Mouse (Mus musculus): ENCODE measurements around the gene Fam193b. TPM values are rescaled to one million over a fixed set of nuclear protein-coding genes. Genes with fewer than 3 reads are reported as not detected.
"Not testable (repeated sequence)": the region's sequence is repeated elsewhere in the genome, so short reads cannot be mapped to it uniquely, and the experiment has no call there.

Gene Fam193b
- total RNA-seq, 4 experiments from 2014 or later: 84.9 to 113 (median 94.5) TPM

- no peak for DNase-seq (ENCODE audit: low spot score in 2 of 2)
Observed at GRCm38 (mm10) chr13:55571977-55572376, 1.1 kb upstream of the Fam193b start.

DNA sequence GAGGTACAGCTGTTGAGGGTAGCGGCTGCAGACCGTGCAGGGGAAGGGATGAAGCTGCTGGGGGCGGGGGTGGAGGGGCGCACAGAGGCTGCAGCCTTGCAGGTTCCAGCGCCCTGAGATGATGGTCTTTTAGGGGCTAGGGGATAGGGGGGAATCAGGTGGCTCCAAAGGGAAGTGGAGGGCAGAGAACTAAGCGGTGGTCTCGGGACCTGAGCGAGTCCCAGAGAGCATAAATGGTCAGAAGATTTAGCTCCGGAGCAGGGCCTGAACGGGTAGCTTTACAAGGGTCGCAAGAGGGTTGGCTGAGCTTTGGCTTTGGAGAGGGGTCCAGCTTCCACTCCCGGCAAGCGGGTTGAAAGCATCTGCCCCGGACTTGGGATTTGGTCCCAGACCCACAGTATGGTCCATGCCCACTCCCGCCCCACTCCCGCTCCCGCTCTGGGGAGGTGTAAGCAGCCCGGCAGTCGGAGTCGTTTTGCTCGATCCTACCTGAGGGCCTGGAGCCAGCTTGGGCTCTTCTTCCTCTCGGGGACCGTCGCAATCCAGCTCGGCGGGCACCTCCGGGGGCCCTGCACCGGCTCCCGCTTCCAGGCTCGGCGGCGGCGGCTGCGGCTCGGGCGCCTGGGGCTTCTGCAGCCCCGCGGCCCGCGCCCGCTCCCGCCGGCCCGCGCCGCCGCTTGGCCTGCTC is 490 bp downstream of the Fam193b start:
- peak; percentile 30 for DNase-seq (ENCODE audit: low spot score in 2 of 2)

DNA sequence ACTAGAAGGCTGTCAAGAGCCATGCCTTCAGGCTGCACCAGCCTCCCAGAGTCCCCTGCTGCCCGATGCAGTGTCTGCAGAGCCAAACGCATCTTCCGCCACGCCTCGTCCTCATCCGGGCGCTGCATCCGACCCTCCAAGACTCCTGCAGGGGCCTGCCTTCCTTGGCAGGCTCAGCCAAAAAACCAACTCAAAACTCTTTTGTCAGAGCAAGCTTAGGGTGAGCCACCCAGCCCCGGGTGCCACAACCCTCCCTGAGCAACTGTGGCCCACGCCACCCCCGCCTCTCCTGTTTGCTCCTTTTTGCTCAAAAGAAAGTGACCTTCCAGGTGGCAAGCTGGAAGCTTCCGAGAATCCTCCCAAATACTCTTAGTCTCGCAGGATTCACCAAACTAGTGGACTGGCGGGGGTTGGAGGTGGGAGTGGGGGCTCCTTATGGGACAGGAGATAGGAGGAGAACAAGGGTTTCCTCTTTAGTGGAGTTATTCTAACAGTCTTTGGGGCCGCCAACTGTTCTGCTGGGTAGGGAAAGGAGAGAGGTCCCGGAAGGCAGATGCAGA is 1.1 kb downstream of the Fam193b start:
- DNase-seq (ENCODE audit: low spot score in 2 of 2): no peak

- not testable (repeated sequence) for DNase-seq (ENCODE audit: low spot score in 2 of 2)
Observed at GRCm38 (mm10) chr13:55568524-55568923, 2.4 kb downstream of the Fam193b start.

GRCm38 (mm10) chr13:55567949-55568348 is 3.0 kb downstream of the Fam193b start:
- DNase-seq (ENCODE audit: low spot score in 2 of 2): no peak

DNA sequence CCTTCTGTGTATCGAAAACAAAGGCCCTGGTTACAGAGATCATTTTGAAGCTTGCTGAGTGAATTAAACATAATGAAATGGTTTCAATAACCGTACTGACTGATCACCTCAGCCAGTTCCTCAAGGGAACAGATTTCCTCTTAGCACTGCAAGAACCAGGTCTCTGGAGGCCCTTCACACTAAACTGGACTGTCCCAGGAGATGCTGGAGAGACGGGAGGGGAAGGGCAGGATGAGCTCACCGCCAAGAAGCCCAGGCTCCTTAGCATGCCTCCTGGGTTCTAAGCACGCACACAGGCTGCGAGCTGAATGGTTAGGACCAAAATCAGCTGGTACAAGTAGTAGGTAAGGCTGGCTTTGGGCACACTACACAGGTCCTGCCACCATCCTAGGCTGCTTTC is 3.9 kb downstream of the Fam193b start:
- DNase-seq (ENCODE audit: low spot score in 2 of 2): no peak

- no peak for DNase-seq (ENCODE audit: low spot score in 2 of 2)
Observed at GRCm38 (mm10) chr13:55563266-55563879, 7.5 kb downstream of the Fam193b start.

DNA sequence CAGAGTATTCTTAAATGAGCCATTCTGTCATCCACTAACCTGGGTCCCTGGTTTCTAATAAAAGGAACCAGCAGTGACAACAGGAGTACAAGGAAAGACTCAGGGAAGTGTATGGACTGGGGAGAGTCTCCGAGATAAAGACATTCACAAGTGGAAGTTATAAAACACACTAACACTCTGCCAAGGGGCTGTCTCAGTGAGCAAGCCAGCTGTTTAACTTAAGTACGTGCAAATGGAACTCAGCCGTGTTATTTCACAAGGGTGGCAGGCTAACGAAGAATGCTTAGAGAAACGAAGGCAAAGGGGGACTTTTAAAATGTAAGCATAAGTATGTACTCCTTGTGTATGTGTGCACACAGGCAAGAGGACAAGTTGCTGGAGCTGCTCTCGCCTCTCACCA is 13.4 kb downstream of the Fam193b start:
- no peak for DNase-seq (ENCODE audit: low spot score in 2 of 2)

DNA sequence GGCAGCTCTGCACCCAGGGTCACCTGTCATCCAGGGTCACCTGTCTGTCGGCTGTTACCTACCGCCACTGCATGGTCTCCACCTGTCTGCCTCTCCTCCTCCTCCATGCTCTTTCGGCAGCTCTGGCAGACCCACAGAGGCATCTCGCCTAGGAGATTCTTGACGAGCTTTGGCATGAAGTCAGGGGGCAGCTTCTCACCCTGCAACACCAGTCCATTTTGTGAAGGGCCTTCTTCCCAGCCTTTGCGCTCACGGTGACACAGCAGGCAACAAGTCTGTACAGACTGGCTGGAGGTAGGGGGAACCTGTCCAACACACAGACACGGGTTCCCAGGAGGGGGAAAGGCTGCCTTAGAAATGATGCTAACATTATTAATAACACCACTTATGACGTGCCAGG is 15.0 kb downstream of the Fam193b start:
- DNase-seq (ENCODE audit: low spot score in 2 of 2): no peak

DNA sequence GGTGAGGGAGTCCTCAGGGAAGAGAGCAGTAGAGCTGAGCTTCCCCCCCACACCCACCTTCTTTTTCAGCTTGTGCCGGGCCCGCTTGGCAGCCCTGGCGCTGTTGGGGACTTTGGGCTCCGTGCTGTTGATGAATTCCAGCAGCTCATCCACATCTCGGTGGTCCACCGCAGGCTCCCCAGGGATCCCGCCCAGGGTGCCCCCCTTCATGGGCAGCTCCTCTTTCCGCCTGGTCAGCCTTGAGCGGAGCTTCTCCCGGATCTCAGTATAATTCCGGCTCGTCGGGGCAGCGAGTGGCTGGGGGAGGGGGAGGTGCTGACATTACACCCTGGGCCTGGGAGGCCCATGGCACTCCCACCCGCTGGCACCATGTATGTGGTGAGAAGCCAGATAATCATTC is 21.9 kb downstream of the Fam193b start:
- no peak for DNase-seq (ENCODE audit: low spot score in 2 of 2)

DNA sequence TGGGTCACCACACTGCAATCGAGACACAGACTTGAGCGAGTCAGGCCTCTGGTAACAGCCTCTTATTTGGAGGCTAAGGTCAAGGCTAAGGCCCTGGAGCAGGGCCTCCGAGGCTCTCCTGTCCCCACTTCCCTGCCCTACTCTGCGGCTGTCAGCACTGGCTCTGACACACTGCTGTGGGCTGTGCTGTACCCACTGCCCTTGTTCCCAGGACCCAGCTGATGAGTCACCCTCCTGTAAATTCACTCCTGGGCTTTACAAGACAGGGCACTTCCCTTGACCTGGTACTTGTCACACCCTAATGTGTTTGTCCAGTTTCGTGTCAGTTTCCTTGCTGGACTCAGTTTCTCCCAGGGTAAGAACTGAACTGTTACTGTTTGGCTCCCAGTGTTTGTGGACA is 22.5 kb downstream of the Fam193b start:
- DNase-seq (ENCODE audit: low spot score in 2 of 2): no peak

GRCm38 (mm10) chr13:55547916-55548315 is 23.0 kb downstream of the Fam193b start:
- DNase-seq (ENCODE audit: low spot score in 2 of 2): no peak

- DNase-seq (ENCODE audit: low spot score in 2 of 2): no peak
Observed at GRCm38 (mm10) chr13:55544792-55545191, 26.1 kb downstream of the Fam193b start.

- no peak for DNase-seq (ENCODE audit: low spot score in 2 of 2)
Observed at GRCm38 (mm10) chr13:55543447-55543846, 27.5 kb downstream of the Fam193b start.

GRCm38 (mm10) chr13:55542891-55543290 is 28.0 kb downstream of the Fam193b start:
- DNase-seq (ENCODE audit: low spot score in 2 of 2): no peak

- no peak for DNase-seq (ENCODE audit: low spot score in 2 of 2)
Observed at GRCm38 (mm10) chr13:55540933-55541332, 30.0 kb downstream of the Fam193b start.

GRCm38 (mm10) chr13:55536194-55537175 is 34.4 kb downstream of the Fam193b start, which contains the start of gene Ddx41:
Ddx41 (minus strand) TSS chr13:55536658.
- DNase-seq (ENCODE audit: low spot score in 2 of 2): peak; percentile 100

- no peak for DNase-seq (ENCODE audit: low spot score in 2 of 2)
Observed at GRCm38 (mm10) chr13:55535796-55536193, 35.1 kb downstream of the Fam193b start.

DNA sequence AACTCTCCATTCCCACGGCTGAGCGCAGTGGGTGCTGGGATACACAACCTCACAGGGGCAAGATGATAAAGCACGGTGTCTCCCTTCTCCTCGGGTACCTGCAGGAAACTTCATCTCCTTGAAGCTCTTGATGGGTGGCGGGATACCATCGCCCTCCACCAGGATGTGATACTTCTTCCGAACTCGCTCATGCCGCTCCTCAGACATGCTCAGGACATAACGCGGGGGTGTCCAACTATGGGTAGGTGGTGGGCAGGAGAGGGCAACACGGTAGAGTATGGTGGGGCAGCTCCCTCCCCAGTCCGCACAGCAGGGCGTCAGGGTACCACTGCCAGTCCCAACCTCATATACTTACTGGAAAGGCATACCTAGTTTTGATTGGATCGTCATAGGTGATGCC is 35.7 kb downstream of the Fam193b start:
- no peak for DNase-seq (ENCODE audit: low spot score in 2 of 2)

DNA sequence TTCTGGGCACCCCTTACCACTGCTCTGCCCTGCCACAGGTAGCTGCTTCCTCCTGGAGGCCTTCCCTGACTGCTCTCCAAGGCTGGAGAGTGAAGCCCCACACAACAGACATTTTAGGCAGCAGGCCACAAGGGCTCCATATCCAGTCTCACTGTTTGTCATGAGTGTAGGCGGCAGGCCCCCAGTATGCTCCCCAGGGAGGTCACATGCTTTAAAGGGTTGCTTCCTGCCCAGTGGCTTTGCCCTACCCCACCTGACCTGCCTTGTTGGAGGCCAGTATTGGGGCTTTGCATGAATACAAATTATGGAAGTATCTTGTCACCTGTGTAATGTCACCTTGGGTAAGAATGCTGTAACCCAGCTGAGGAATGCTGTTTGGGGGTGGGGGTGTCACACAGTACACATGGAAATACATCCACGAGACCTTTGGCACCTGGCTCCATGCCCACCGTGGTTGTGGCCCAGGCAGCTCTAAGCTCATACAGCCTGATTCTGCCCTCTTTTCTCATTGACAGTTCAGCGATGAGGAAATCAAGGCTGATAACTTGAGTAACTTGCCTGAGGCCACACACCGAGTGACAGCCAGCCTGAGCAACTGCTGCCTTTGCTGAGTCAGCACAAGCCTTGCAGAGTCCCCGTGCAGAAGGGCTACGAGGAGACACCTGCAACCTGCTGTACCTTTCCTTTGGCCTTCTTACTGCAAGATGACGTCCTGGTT is 41.6 kb downstream of the Fam193b start, which contains the start of gene Dok3:
TSS of gene Dok3 (minus strand) at position 99 of the 718 bp plus-strand sequence.
- no peak for DNase-seq (ENCODE audit: low spot score in 2 of 2)

Measured in layer of hippocampus, adult 8-10 months (tissue).